Mouse (Mus musculus) liver, postnatal 0 days (tissue): Measurements from ENCODE around the gene Mef2d. TPM values are rescaled to one million over a fixed set of nuclear protein-coding genes. Genes with fewer than 3 reads are reported as not detected.

Experiments used
- ATAC-seq: fragments of 200-750 bp; cut with Nextera tagmentation; 2 replicates; pipeline ENCODE4 v1.8.0; 2017; ENCODE audit warnings: mild to moderate bottlenecking, moderate library complexity
- DNase-seq: peaks from one replicate; pipeline ENCODE4 v3.0.0-alpha.2; 2016
- H3K27ac ChIP-seq: fragments of 300-500 bp; sonication (generic); 2 replicates; pipeline ENCODE4 v1.5.1; 2014; ENCODE audit warnings: antibody characterized with exemption, moderate library complexity, mild to moderate bottlenecking, low read depth
- H3K27me3 ChIP-seq: fragments of 300-500 bp; sonication (generic); 2 replicates; pipeline ENCODE4 v1.6.1; 2014; ENCODE audit warnings: low read length, control low read depth, mixed read lengths; ENCODE audit not compliant: insufficient read depth
- H3K36me3 ChIP-seq: fragments of 300-500 bp; sonication (generic); replicated peaks from 2 replicates; pipeline ENCODE4 v1.6.1; 2014; ENCODE audit warnings: mild to moderate bottlenecking, control low read depth, low read length, moderate library complexity, mixed read lengths; ENCODE audit not compliant: insufficient read depth
- H3K4me1 ChIP-seq: fragments of 300-500 bp; sonication (generic); 2 replicates; pipeline ENCODE4 v1.6.1; 2014; ENCODE audit warnings: antibody characterized with exemption, mild to moderate bottlenecking, control low read depth; ENCODE audit not compliant: insufficient read depth
- H3K4me2 ChIP-seq: fragments of 300-500 bp; sonication (generic); 2 replicates; pipeline ENCODE4 v1.6.1; 2014; ENCODE audit warnings: low read depth, mild to moderate bottlenecking, low read length, moderate library complexity, mixed read lengths
- H3K4me3 ChIP-seq: fragments of 300-500 bp; sonication (generic); 2 replicates; pipeline ENCODE4 v1.5.1; 2014; ENCODE audit warnings: low read depth, low read length
- H3K9ac ChIP-seq: fragments of 300-500 bp; sonication (generic); replicated peaks from 2 replicates; pipeline ENCODE4 v1.6.1; 2014; ENCODE audit warnings: mild to moderate bottlenecking, moderate library complexity
- H3K9me3 ChIP-seq: fragments of 300-500 bp; sonication (generic); 2 replicates; pipeline ENCODE4 v1.6.1; 2016; ENCODE audit warnings: mild to moderate bottlenecking, control low read depth, low read length, mixed read lengths
- CTCF ChIP-seq: sonication (generic); IDR thresholded peaks from 2 replicates; pipeline ENCODE4 v1.5.1; 2016; ENCODE audit warnings: antibody characterized with exemption, low read depth
- EP300 ChIP-seq: IDR thresholded peaks from 2 replicates; pipeline ENCODE4 v1.6.1; 2016; ENCODE audit warnings: antibody characterized with exemption, low read depth, mild to moderate bottlenecking
- WGBS: fragments of 180-500 bp; shearing (Covaris S2); extraction: QIAGEN DNeasy Blood & Tissue Kit; methylation state at CpG from one replicate; pipeline ENCODE4 v1.1.7; 2014; ENCODE audit not compliant: insufficient replicate concordance; 5-methylcytosine and 5-hydroxymethylcytosine counted together
- polyA plus RNA-seq: library from polyadenylated mRNA; unstranded; fragments of >200 nt; fragmentation: Nextera tagmentation; extraction: Ambion mirVana; gene quantifications from 2 replicates; pipeline ENCODE4 v1.2.1, GENCODE M21; 2015

Mef2d gene
- polyA plus RNA-seq, 1 experiment from 2014 or later = 5.7 TPM

GRCm38 (mm10) chr3:88204751-88205150 lies 62.6 kb downstream of the Mef2d start:
- no peaks in the 10 kb centered on the region for H3K36me3 ChIP-seq
- DNase-seq (no peak), ATAC-seq (no peak)
- no peaks in the 10 kb centered on the region for H3K9me3 ChIP-seq
- H3K4me2 ChIP-seq = no peak overlapping the region
- H3K27ac ChIP-seq = no peak overlapping the region
- no peak overlapping the region for H3K4me3 ChIP-seq
- TF ChIP-seq CTCF = no peak
- TF ChIP-seq EP300 = no peak
- H3K9ac ChIP-seq = no peak overlapping the region
- 0 out of 2 replicates have a peak, but pooled peaks cover 4% of the 10 kb centered on the region for H3K4me1 ChIP-seq
- whole genome bisulfite sequencing = 19% methylated on average over 1 of the region's 1 CpGs
- peaks cover 100% of the 10 kb centered on the region for H3K27me3 ChIP-seq

DNA sequence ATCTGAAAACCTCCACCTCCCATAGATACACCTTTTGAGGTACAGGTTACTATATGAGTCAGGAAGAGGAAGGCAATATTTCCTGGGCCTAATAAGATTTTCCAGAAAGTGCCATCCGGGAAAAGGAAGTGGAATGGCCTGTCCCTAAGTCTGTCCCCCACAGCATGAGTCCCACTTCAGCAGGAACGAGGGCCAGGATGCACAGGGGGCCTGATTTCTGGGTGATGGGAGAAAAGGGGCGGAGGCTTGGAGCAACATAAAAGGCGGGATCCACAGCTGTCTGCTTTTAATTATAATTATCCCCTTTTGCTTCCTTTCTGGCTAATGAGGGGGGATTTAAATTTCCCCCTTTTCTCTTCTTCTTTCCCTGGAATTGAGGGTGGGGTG lies 63.0 kb downstream of the Mef2d start:
- Histone ChIP-seq H3K27me3 (peaks cover 100% of the 10 kb centered on the region), H3K9me3 (no peaks in the 10 kb centered on the region), H3K9ac (no peak overlapping the region), H3K27ac (no peak overlapping the region), H3K4me3 (no peak overlapping the region), H3K36me3 (no peaks in the 10 kb centered on the region), H3K4me2 (no peak overlapping the region), H3K4me1 (0 out of 2 replicates have a peak, but pooled peaks cover 4% of the 10 kb centered on the region)
- ATAC-seq (no peak), DNase-seq (no peak)
- no peak for TF ChIP-seq EP300
- no peak for TF ChIP-seq CTCF
- WGBS = 11% methylated on average over 4 of the region's 4 CpGs

GRCm38 (mm10) chr3:88205563-88206491 lies 63.7 kb downstream of the Mef2d start:
- H3K9ac ChIP-seq = no peak overlapping the region
- no peak overlapping the region for H3K4me3 ChIP-seq
- H3K4me2 ChIP-seq = no peak overlapping the region
- TF ChIP-seq EP300 = no peak
- no peak for TF ChIP-seq CTCF
- no peak overlapping the region for H3K27ac ChIP-seq
- no peak for DNase-seq
- H3K36me3 ChIP-seq = no peaks in the 10 kb centered on the region
- no peaks in the 10 kb centered on the region for H3K9me3 ChIP-seq
- ATAC-seq = no peak
- 3% methylated on average over 8 of the region's 8 CpGs for WGBS
- peaks cover 99% of the 10 kb centered on the region for H3K27me3 ChIP-seq
- 0 out of 2 replicates have a peak, but pooled peaks cover 2% of the 10 kb centered on the region for H3K4me1 ChIP-seq

GRCm38 (mm10) chr3:88206500-88206899 lies 64.3 kb downstream of the Mef2d start:
- DNase-seq (no peak), ATAC-seq (no peak)
- H3K9me3 ChIP-seq = no peaks in the 10 kb centered on the region
- no peak for TF ChIP-seq CTCF
- TF ChIP-seq EP300 = no peak
- 10% methylated on average over 3 of the region's 3 CpGs for WGBS
- peaks cover 97% of the 10 kb centered on the region for H3K27me3 ChIP-seq
- H3K4me2 ChIP-seq = no peak overlapping the region
- no peak overlapping the region for H3K27ac ChIP-seq
- no peaks in the 10 kb centered on the region for H3K4me1 ChIP-seq
- H3K4me3 ChIP-seq = no peak overlapping the region
- H3K36me3 ChIP-seq = no peaks in the 10 kb centered on the region
- no peak overlapping the region for H3K9ac ChIP-seq

DNA sequence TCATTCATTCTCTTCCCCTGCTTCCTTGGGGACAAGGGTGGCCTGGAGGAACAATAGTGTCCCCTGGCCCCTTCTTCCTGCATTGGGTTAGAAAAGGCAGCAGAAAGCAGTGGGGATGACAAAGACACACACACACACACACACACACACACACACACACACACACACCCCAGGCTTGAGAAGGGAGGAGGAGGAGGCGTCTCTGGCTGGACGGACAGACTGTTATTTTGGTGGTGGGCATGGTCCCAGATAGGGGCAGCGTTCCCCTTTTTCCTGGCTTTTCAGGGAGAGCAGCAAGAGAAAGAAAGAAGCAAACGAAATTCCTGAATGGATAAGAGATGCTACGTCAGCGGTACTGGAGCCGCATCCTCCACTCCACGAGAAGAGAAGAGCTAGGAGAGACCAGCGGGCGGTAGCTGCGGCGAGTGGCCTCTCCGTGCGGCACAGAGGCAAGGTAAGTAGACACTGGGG lies 64.8 kb downstream of the Mef2d start:
- TF ChIP-seq EP300 (no peak), CTCF (no peak)
- no peak overlapping the region for H3K4me2 ChIP-seq
- DNase-seq (no peak), ATAC-seq (no peak)
- H3K9me3 ChIP-seq = no peaks in the 10 kb centered on the region
- H3K4me3 ChIP-seq = no peak overlapping the region
- no peak overlapping the region for H3K27ac ChIP-seq
- no peaks in the 10 kb centered on the region for H3K4me1 ChIP-seq
- WGBS = 5% methylated on average over 14 of the region's 14 CpGs
- no peak overlapping the region for H3K9ac ChIP-seq
- H3K27me3 ChIP-seq = peaks cover 97% of the 10 kb centered on the region
- H3K36me3 ChIP-seq = no peaks in the 10 kb centered on the region

GRCm38 (mm10) chr3:88207451-88208100 lies 65.4 kb downstream of the Mef2d start:
- Histone ChIP-seq H3K9ac (no peak overlapping the region), H3K27ac (no peak overlapping the region), H3K4me3 (no peak overlapping the region), H3K27me3 (peaks cover 97% of the 10 kb centered on the region), H3K4me1 (no peaks in the 10 kb centered on the region), H3K9me3 (no peaks in the 10 kb centered on the region), H3K4me2 (no peak overlapping the region), H3K36me3 (no peaks in the 10 kb centered on the region)
- 8% methylated on average over 15 of the region's 15 CpGs for WGBS
- no peak for ATAC-seq
- DNase-seq = no peak
- TF ChIP-seq CTCF = no peak
- no peak for TF ChIP-seq EP300
